Mouse (Mus musculus): Measurements from ENCODE around the gene Ttyh3.

- TF ChIP-seq POLR2A (IDR thresholded peaks at IDR 0.05; ENCODE audit: low read depth, low read length) (no peak), CTCF (IDR thresholded peaks at IDR 0.05; ENCODE audit: extremely low read depth, insufficient read depth, insufficient read length, insufficient replicate concordance) (no peak)
These were observed 76.2 kb downstream of the Ttyh3 start for GRCm38 (mm10) chr5:140572611-140573010.

Measured in spleen, adult 2 months (tissue).